Mouse (Mus musculus) T-helper 17 cell (primary cell): ENCODE measurements at regions not wholly inside any gene's neighbourhood (a gene's known extent, or its start where the extent isn't known, plus 50 kb on each side); places are given as distances from the start of the nearest gene placed in this dataset.

Experiments used
- in situ Hi-C, 2 experiments: fragments of 300-600 bp; cut with MboI, MseI; formaldehyde crosslinking; loops; 1 replicate in 1 of 2; 2 replicates in 1 of 2; pipeline ENCODE4 v1.15.1; 2025; ENCODE audit warnings: high pct_unique_total_duplicates in 2 of 2

DNA sequence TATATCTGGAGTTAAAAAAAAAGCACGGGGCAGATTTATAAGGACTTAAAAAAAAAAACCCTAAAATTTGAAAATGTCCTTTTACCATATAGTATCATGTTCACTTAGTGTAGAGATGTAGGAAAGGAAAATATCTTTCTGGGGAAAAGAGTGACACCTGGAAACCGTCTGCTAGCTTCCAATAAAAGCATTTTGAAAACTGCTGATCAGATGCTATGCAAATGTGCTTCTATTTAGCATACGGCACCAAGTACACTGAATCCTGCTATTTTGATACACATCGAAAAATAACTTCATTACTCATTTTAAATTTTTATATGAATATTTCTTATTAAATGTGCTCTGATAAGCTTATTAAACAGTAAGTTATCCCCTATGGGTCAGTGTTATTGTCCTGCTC lies 148.1 kb upstream of the Rasa1 start:
- in situ Hi-C loops: loop anchor here in 1 of 2 experiments (10.0 kb wide), 1 partner anchor 608 kb away; the partner anchor contains the start of gene Cox7c

DNA sequence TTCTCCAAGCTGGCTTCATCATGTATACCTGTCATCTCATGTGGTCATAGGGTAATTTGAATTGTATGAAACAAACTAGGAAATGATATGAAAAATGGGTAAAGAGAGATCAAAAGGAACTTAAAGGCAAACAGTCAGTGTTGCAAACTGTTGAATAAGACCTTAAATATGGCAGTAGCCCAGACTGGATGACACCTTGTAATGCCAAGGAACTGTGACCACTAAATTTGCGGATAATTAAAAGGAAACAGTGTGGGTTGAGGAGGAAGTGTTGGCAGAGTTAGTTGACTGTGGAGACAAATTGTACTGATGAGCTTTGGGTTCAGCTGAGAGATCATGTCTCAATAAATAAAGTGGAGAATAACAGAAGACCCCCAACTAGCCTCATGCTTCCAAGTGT lies 147.3 kb upstream of the Rasa1 start:
- in situ Hi-C loops: loop anchor here in 1 of 2 experiments (10.0 kb wide), 1 partner anchor 609 kb away; the partner anchor contains the start of gene Cox7c

DNA sequence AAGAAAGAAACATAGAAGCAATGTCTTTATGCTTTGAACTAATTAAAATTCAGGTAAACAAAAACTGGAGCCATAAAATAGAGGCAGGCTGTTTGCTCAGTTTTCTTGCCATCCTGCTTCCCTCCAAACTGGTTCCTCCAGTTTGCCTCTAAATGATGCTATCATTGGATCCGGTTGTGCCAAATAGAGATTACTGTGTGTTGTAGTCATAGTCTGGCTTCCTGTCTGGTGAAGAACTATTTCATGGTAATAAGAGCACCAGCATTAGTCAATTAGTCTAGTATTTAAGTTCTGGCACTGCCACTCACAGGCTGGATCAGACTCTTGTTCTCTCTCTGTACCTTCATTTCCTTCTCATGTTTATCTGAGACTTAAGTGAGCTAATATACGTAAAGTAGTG lies 141.9 kb upstream of the Rasa1 start:
- in situ Hi-C loops: loop anchor here in 1 of 2 experiments (10.0 kb wide), 1 partner anchor 614 kb away; the partner anchor contains the start of gene Cox7c

DNA sequence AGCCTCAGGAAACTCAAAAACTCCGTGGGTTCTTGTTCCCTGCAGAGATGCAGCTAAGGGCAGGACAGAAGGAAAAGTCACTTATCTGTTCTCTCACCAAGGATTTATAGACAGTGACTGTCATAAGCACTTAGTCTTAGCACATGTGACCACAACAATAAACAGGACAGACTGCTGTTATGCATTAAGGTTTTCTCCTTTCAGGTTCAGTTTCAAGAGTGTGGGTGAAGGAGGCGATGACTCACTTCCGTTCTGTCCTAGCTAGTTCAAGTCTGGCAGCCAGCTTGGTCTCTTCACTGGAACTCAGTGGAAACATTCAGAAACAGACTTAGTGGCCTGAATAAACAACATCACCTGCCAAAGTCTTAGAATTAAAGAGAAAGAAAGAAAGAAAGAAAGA lies 141.1 kb upstream of the Rasa1 start:
- in situ Hi-C loops: loop anchor here in 1 of 2 experiments (10.0 kb wide), 1 partner anchor 615 kb away; the partner anchor contains the start of gene Cox7c

DNA sequence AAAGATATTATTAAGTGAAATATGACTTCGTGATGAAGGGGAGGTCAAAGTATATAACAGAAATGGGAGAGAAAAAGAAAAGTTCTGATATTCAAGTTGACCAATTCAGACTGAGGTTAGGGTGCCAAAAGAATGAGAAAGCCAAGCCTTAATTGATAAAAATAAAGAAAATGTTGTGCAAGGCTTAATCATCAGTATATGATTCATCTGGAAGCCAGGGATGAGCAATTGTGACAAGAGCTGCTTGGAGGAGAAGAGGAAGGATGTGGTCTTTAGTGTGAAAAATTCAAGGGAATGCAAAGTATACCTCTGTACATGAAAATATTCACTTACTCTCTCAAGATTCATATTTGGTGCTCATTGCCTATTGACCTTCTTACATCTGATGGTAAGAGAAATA lies 129.7 kb upstream of the Rasa1 start:
- in situ Hi-C loops: no loop called here

DNA sequence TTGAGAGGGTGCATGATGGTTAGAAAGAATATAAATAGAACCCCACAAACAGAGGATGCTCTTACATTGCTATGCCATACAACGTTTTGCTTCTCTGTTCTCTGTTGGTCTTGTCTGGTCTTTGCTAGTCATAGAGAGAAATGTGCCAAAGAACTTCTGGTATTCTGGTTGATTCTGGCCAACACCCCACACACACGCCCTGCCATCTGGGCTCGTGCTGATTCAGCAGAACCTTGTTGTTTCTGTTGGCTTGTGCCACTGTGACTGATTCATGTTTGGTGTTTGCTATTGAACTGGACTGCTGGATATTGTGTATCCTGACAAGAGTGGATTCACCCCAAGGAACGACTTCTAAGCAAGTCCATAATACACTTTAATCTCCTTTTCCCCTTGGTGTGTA lies 126.0 kb upstream of the Rasa1 start:
- in situ Hi-C loops: no loop called here

DNA sequence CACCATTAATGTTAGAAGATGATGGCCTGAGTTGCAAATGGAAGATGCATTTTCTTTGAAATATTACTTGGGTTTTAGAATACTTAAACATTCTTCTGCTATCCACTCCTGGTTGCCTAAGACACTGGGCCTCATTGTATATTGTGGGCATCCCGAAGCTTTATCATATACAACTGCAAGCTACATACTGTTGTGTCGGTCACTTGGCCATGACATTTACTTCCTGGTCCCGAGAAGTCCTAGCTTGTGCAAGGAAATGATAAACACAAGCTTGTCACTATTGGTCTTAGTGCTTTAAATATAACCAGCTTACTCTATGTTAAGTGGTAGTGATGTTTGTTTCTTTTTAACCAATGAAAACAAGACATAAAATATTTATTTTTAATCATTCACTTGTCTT lies 122.4 kb upstream of the Rasa1 start:
- in situ Hi-C loops: no loop called here

DNA sequence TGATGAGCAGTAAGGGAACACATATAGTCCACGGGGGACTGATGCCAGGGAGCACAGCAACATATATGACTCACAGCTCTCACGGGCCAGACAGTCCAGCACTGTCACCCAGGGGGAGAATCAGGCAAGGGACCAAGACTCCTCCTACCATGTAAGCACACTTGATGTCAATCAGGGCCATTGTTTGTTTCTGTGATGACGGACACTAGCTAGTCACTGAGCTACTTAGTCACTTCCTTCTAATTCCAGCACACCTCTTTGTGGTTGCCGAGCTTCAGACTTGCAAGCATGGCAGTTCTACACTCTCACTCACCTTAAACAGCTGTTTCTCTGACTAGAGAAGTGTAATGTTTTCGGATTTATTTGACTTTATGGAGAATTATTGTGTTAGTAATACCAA lies 109.9 kb upstream of the Rasa1 start:
- in situ Hi-C loops: no loop called here

DNA sequence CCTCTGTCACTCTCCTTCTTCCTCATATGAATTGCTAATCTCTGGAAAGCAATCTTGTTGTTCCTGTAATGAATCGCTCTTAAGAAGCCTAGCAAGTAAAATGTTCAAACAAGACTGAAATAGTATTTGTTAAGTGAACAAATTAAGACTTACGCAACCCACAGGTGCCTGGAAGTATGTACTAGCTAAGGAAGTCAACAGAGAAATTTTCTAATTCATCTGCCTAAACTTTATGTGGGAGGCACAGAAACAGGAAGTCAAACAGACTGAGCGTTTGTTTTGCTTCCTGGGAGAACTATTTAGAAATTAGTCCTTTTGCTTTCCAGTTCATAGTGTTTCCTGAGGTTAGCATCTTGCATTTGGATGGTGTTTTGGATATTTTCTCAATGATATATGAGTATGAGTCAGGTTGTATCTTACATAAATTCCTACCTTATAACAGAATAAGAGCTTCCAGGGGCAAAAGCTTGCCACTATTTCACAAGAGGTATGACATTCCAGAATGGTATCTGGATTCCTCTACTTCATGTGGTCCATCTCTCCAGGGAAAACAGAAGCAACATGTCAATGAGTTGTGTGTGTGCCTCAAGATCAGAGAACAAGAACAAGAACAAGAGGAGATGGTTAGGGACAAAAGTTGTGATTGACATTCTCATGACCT lies 87.5 kb upstream of the Rasa1 start:
- in situ Hi-C loops: loop anchor here in 1 of 2 experiments (10.0 kb wide), 1 partner anchor 1598 kb away; no protein-coding TSS in a partner anchor

DNA sequence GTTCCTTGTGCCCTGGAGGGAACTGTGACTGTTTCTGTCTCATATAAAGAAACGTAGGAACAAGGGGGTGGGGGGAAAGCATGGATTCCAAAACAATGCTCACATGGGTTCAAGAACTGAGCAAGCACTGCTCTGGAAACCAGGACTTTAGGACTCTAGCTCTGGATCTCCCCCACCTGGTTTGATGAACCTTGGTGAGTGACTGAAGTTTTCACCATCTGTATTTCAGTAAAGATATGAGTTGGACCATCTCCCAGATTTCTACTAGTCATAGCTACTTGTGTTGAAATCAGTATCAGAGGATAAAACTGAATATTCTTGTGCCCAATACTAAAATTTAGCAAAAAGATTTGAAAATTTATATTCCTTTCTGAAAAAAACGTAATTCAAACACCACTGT lies 70.7 kb upstream of the Rasa1 start:
- in situ Hi-C loops: no loop called here

DNA sequence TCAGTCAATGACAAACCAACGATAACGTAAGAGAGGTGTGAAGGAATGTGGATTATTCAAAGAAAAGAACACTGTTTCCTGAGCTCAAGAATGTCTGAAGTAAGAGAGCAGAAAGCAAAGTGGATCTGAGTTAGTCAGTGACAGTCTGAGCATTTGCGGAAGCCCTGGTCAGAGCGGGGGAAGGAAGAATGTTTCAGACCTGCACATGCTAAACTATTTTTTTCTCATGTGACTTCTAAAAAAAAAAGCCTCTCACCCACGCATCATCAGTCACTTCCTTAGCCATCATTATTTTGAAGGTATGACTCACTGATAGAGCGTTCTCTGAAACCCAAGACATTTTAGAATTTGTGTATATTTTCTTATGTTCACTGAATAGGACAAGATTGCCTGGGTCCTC lies 70.2 kb upstream of the Rasa1 start:
- in situ Hi-C loops: no loop called here

DNA sequence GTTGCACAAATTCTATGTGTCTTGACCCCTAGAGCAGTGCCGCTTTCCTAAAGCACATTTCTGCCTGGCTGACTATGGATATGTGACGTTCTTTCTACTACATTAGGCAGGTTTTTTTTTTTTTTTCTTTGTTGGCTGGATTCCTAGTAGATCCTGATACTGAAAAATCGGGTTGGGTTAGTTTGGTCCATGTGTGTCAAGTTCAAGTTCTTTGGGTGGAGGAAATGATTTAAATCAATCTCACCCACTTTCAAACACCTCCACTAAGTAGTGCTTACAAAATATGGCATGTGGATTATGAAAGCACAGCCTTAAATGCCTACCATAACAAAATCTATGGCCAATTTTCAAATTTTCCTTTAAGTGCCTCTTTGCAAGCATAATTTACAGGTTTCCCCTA lies 63.1 kb upstream of the Rasa1 start:
- in situ Hi-C loops: no loop called here
